Mouse (Mus musculus) heart, embryonic 14.5 days (tissue): ENCODE results near the gene Klhl6. TPM values are rescaled to one million over a fixed set of nuclear protein-coding genes. Genes with fewer than 3 reads are reported as not detected.
"Not testable (repeated sequence)": the region's sequence is repeated elsewhere in the genome, so short reads cannot be mapped to it uniquely, and the experiment has no call there.

Source experiments
- ATAC-seq: fragments of 200-750 bp; cut with Nextera tagmentation; 2 replicates; pipeline ENCODE4 v1.8.0; 2017; ENCODE audit warnings: low read depth, moderate TSS enrichment; ENCODE audit not compliant: insufficient number of reproducible peaks, insufficient read depth, low FRiP score
- H3K27ac ChIP-seq, 2 experiments: fragments of 200-500 bp in 1 of 2; fragments of 300-500 bp in 1 of 2; sonication (generic) in 1 of 2; replicated peaks in 1 of 2; 2 replicates each; pipeline ENCODE4 v1.5.1; 2012 to 2014; ENCODE audit warnings: low read depth in 2 of 2, low read length in 2 of 2, control low read depth in 1 of 2, mild to moderate bottlenecking in 1 of 2, mixed read lengths in 1 of 2; ENCODE audit not compliant: control insufficient read depth in 1 of 2, insufficient read depth in 1 of 2
- H3K27me3 ChIP-seq: fragments of 300-500 bp; sonication (generic); 2 replicates; pipeline ENCODE4 v1.6.1; 2014; ENCODE audit warnings: mild to moderate bottlenecking, low read length, control low read depth; ENCODE audit not compliant: control insufficient read depth, insufficient read depth
- H3K36me3 ChIP-seq: fragments of 300-500 bp; sonication (generic); 2 replicates; pipeline ENCODE4 v1.6.1; 2014; ENCODE audit warnings: mild to moderate bottlenecking, control low read depth, low read length, mixed read lengths; ENCODE audit not compliant: control insufficient read depth, insufficient read depth
- H3K4me1 ChIP-seq, 2 experiments: fragments of 200-500 bp in 1 of 2; fragments of 300-500 bp in 1 of 2; sonication (generic) in 1 of 2; 2 replicates each; pipeline ENCODE4 v1.6.1; 2012 to 2014; ENCODE audit warnings: low read length in 2 of 2, control low read depth in 1 of 2, mixed read lengths in 1 of 2; ENCODE audit not compliant: control insufficient read depth in 2 of 2, insufficient read depth in 2 of 2
- H3K4me2 ChIP-seq: fragments of 300-500 bp; sonication (generic); 2 replicates; pipeline ENCODE4 v1.6.1; 2014; ENCODE audit warnings: mild to moderate bottlenecking, low read length
- H3K4me3 ChIP-seq, 2 experiments: fragments of 200-500 bp in 1 of 2; fragments of 300-500 bp in 1 of 2; sonication (generic) in 1 of 2; 2 replicates each; pipeline ENCODE4 v1.5.1; 2012 to 2014; ENCODE audit warnings: low read length in 2 of 2, mild to moderate bottlenecking in 2 of 2, control low read depth in 1 of 2, low read depth in 1 of 2, moderate library complexity in 1 of 2; ENCODE audit not compliant: control insufficient read depth in 1 of 2, insufficient read depth in 1 of 2
- H3K9ac ChIP-seq: fragments of 300-500 bp; sonication (generic); 2 replicates; pipeline ENCODE4 v1.6.1; 2014; ENCODE audit warnings: mild to moderate bottlenecking, low read length
- H3K9me3 ChIP-seq: fragments of 300-500 bp; sonication (generic); 2 replicates; pipeline ENCODE4 v1.6.1; 2016; ENCODE audit warnings: low read length, control low read depth; ENCODE audit not compliant: control insufficient read depth
- WGBS: fragments of 180-500 bp; shearing (Covaris S2); extraction: QIAGEN DNeasy Blood & Tissue Kit; methylation state at CpG from one replicate; pipeline ENCODE4 v1.1.7; 2014; 5-methylcytosine and 5-hydroxymethylcytosine counted together
- polyA plus RNA-seq: library from polyadenylated mRNA; unstranded; fragments of >200 nt; fragmentation: Nextera tagmentation; extraction: Ambion mirVana; gene quantifications from 2 replicates; pipeline ENCODE4 v1.2.1, GENCODE M21; 2014

Gene Klhl6
- 19.4 and 20.0 TPM in 2 replicates for polyA plus RNA-seq

GRCm38 (mm10) chr16:19982537-19983257 lies at the start of gene Klhl6:
Gene Klhl6 (minus strand): TSS chr16:19983037.
- Histone ChIP-seq H3K4me3 (peak within 1 kb of the TSS; percentile 43 to 47), H3K4me1 (peaks cover 0 to 8% of the 10 kb centered on the region in 2 experiments; a peak in 2 of 4 replicates), H3K27ac (peak within 1 kb of the TSS; percentile 89 to 92), H3K27me3 (no peaks in the 10 kb centered on the region), H3K9me3 (no peaks in the 10 kb centered on the region), H3K36me3 (no peaks in the 10 kb centered on the region), H3K4me2 (peak within 1 kb of the TSS; percentile 66), H3K9ac (peak within 1 kb of the TSS; percentile 78)
- ATAC-seq, result peak; percentile 86
- 7% methylated on average over 14 of the region's 14 CpGs for WGBS

GRCm38 (mm10) chr16:20027241-20027640 lies 44.4 kb upstream of the Klhl6 start:
- H3K9ac ChIP-seq, H3K36me3 ChIP-seq, H3K4me1 ChIP-seq, H3K4me2 ChIP-seq, H3K27me3 ChIP-seq, H3K9me3 ChIP-seq, H3K27ac ChIP-seq, ATAC-seq, H3K4me3 ChIP-seq: not testable (repeated sequence)
- WGBS, result 88% methylated on average over 2 of the region's 4 CpGs

- 72% methylated on average over 1 of the region's 1 CpGs for WGBS
- Histone ChIP-seq H3K4me3 (no peak overlapping the region), H3K4me2 (no peak overlapping the region), H3K9me3 (no peaks in the 10 kb centered on the region), H3K4me1 (0 out of 4 replicates have a peak, but pooled peaks cover 0 to 8% of the 10 kb centered on the region in 2 experiments), H3K9ac (no peak overlapping the region), H3K27ac (no peak overlapping the region), H3K36me3 (no peaks in the 10 kb centered on the region), H3K27me3 (no peaks in the 10 kb centered on the region)
- no peak for ATAC-seq
Observed at GRCm38 (mm10) chr16:20022821-20023220, 40.0 kb upstream of the Klhl6 start.

GRCm38 (mm10) chr16:20021848-20022247 lies 39.0 kb upstream of the Klhl6 start:
- no peaks in the 10 kb centered on the region for H3K27me3 ChIP-seq
- H3K27ac ChIP-seq, result no peak overlapping the region
- H3K4me1 ChIP-seq, result 0 out of 4 replicates have a peak, but pooled peaks cover 0 to 8% of the 10 kb centered on the region in 2 experiments
- no peak overlapping the region for H3K4me2 ChIP-seq
- H3K4me3 ChIP-seq, result no peak overlapping the region
- WGBS, result 83% methylated on average over 2 of the region's 2 CpGs
- no peak for ATAC-seq
- H3K9me3 ChIP-seq, result no peaks in the 10 kb centered on the region
- H3K9ac ChIP-seq, result no peak overlapping the region
- no peaks in the 10 kb centered on the region for H3K36me3 ChIP-seq

- H3K27ac ChIP-seq, result no peak overlapping the region
- no peaks in the 10 kb centered on the region for H3K36me3 ChIP-seq
- H3K4me2 ChIP-seq, result no peak overlapping the region
- no peaks in the 10 kb centered on the region for H3K27me3 ChIP-seq
- no peak overlapping the region for H3K4me3 ChIP-seq
- ATAC-seq, result no peak
- H3K9me3 ChIP-seq, result no peaks in the 10 kb centered on the region
- H3K9ac ChIP-seq, result no peak overlapping the region
- no peaks in the 10 kb centered on the region for H3K4me1 ChIP-seq
Observed at GRCm38 (mm10) chr16:20012647-20013046, 29.8 kb upstream of the Klhl6 start.

GRCm38 (mm10) chr16:20006066-20006465 lies 23.2 kb upstream of the Klhl6 start:
- Histone ChIP-seq H3K4me3 (no peak overlapping the region), H3K9ac (no peak overlapping the region), H3K4me2 (no peak overlapping the region), H3K4me1 (no peaks in the 10 kb centered on the region), H3K27ac (no peak overlapping the region), H3K9me3 (no peaks in the 10 kb centered on the region), H3K36me3 (no peaks in the 10 kb centered on the region), H3K27me3 (no peaks in the 10 kb centered on the region)
- no peak for ATAC-seq
- 73% methylated on average over 1 of the region's 1 CpGs for WGBS

- not testable (repeated sequence) for H3K27ac ChIP-seq, H3K27me3 ChIP-seq, ATAC-seq, H3K4me2 ChIP-seq, H3K9ac ChIP-seq, H3K9me3 ChIP-seq, H3K4me3 ChIP-seq, H3K36me3 ChIP-seq, H3K4me1 ChIP-seq
- 94% methylated on average over 8 of the region's 8 CpGs for WGBS
Observed at GRCm38 (mm10) chr16:20000286-20000685, 17.4 kb upstream of the Klhl6 start.

GRCm38 (mm10) chr16:19997616-19998015 lies 14.8 kb upstream of the Klhl6 start:
- Histone ChIP-seq H3K9me3 (no peaks in the 10 kb centered on the region), H3K36me3 (no peaks in the 10 kb centered on the region), H3K4me1 (no peaks in the 10 kb centered on the region), H3K9ac (no peak overlapping the region), H3K27ac (no peak overlapping the region), H3K4me2 (no peak overlapping the region), H3K4me3 (no peak overlapping the region), H3K27me3 (no peaks in the 10 kb centered on the region)
- WGBS, result 86% methylated on average over 7 of the region's 7 CpGs
- ATAC-seq, result no peak
